Mouse (Mus musculus) G1E (cell line): ENCODE data around the gene Col27a1. TPM values are rescaled to one million over a fixed set of nuclear protein-coding genes. Genes with fewer than 3 reads are reported as not detected.

Experiments
- ATAC-seq: 2 replicates; pipeline ENCODE4 v1.8.0; 2016; ENCODE audit warnings: mild to moderate bottlenecking; ENCODE audit not compliant: insufficient number of reproducible peaks, poor library complexity, low FRiP score, severe bottlenecking; ENCODE audit errors: extremely low read depth
- DNase-seq: peaks from one replicate; pipeline ENCODE4 v3.0.0; 2012; ENCODE audit warnings: low spot score
- H3K27me3 ChIP-seq: 2 replicates; pipeline ENCODE4 v1.6.1; 2012; ENCODE audit warnings: mild to moderate bottlenecking, low read length, inconsistent platforms; ENCODE audit not compliant: insufficient read depth
- H3K36me3 ChIP-seq: replicated peaks from 2 replicates; pipeline ENCODE3; 2012; ENCODE audit warnings: mild to moderate bottlenecking, inconsistent platforms
- H3K4me1 ChIP-seq: 2 replicates; pipeline ENCODE4 v1.6.1; 2012; ENCODE audit warnings: low read depth, low read length, inconsistent platforms, mixed read lengths; ENCODE audit not compliant: insufficient read depth
- H3K4me3 ChIP-seq: 2 replicates; pipeline ENCODE4 v1.5.1; 2012; ENCODE audit warnings: low read depth, mild to moderate bottlenecking, inconsistent platforms, low read length, moderate library complexity, mixed read lengths
- H3K9me3 ChIP-seq: replicated peaks from 2 replicates; pipeline ENCODE4 v1.6.1; 2012; ENCODE audit warnings: inconsistent platforms
- CTCF ChIP-seq: IDR thresholded peaks from 2 replicates; pipeline ENCODE4 v1.5.1; 2012; ENCODE audit warnings: low read depth, low read length, inconsistent platforms, mixed read lengths
- GATA1 ChIP-seq: IDR thresholded peaks from 2 replicates; pipeline ENCODE4 v1.6.1; 2012; ENCODE audit warnings: borderline replicate concordance, low read length, inconsistent platforms, mixed read lengths
- GATA2 ChIP-seq: IDR thresholded peaks from 2 replicates; pipeline ENCODE4 v1.6.1; 2012; ENCODE audit warnings: low read depth, low read length, inconsistent platforms, borderline replicate concordance
- POLR2AphosphoS5 ChIP-seq: IDR thresholded peaks from 2 replicates; pipeline ENCODE4 v1.6.1; 2012; ENCODE audit warnings: low read depth, low read length, inconsistent platforms; ENCODE audit not compliant: insufficient replicate concordance
- TAL1 ChIP-seq: conservative IDR thresholded peaks from 2 replicates; pipeline ENCODE4 v1.6.1; 2012; ENCODE audit warnings: low read depth, low read length, inconsistent platforms, mixed read lengths
- polyA plus RNA-seq: library from polyadenylated mRNA; stranded (reverse); fragments of >175 nt; gene quantifications from 2 replicates; pipeline ENCODE4 v1.2.3, GENCODE M21; 2012
- total RNA-seq, 2 experiments: library from RNA; stranded (forward) in 1 of 2; stranded (reverse) in 1 of 2; fragments of 200-1000 nt in 1 of 2; fragments of >200 nt in 1 of 2; fragmentation: Nextera tagmentation in 1 of 2; gene quantifications; 2 replicates each; pipeline ENCODE4 v1.2.3; 2014 to 2017

The Col27a1 gene
- total and polyA plus RNA-seq, 3 experiments = 0.16 TPM; not detected in 2

DNA sequence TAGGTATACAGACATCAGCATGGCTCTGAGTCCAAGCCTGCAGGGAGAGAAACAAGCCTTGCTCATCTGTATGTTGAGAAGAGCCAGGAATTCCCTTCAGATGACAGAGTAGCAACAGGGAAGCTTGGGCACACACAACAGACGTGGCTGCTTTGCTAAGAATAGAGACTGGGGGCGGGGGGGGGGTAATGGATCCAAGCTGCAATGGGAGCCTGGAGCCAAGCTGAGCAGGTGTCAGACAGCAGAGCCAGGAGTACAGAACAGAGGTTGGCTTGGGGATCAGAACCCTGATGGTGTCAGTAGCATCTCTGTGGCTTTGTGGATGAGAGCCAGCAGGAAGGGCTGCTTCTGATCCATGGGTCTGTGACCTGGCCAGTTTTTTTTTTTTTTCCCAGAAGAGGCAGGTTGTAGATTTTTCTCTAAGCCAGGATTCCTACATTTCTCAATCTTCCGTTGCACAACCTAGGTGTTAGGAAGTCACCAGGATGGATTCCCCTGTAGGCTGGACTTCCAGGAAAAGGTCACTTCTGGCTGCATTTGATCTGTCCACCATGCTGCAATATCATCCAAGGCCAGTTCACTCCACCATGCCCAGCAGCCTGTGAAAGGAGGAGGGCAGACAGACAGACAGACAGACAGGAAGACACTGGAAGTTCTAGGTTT lies 124.7 kb downstream of the Col27a1 start:
- DNase-seq (no peak), ATAC-seq (no peak)
- Histone ChIP-seq H3K9me3 (peaks cover 39% of the 10 kb centered on the region), H3K36me3 (no peaks in the 10 kb centered on the region), H3K4me1 (no peaks in the 10 kb centered on the region), H3K4me3 (no peak overlapping the region), H3K27me3 (no peaks in the 10 kb centered on the region)
- TF ChIP-seq CTCF (no peak), POLR2AphosphoS5 (no peak), GATA1 (no peak), GATA2 (no peak), TAL1 (no peak)

DNA sequence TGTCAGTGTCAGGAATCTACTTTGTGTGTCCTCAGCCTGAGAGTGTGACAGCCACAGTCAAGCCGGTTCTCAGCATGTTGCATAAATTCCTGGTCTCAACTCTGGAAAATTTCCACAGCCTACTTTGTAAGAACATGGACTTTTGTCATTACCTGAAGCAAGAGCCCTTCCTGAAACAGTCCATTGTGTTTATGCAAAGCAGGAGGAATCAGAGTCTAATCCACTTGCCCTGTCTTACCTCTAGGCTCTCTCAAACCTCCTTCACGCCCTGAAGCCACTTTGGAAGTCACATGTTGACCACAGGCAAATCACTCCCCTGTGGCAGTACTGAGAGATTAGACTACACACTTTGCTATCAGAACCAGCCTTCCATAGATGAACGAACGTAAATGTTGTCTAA lies 128.7 kb downstream of the Col27a1 start:
- DNase-seq (no peak), ATAC-seq (no peak)
- no peaks in the 10 kb centered on the region for H3K27me3 ChIP-seq
- no peak overlapping the region for H3K4me3 ChIP-seq
- no peaks in the 10 kb centered on the region for H3K36me3 ChIP-seq
- H3K9me3 ChIP-seq = peaks cover 66% of the 10 kb centered on the region
- no peaks in the 10 kb centered on the region for H3K4me1 ChIP-seq
- no peak for TF ChIP-seq CTCF
- TF ChIP-seq POLR2AphosphoS5 = no peak
- no peak for TF ChIP-seq GATA1
- no peak for TF ChIP-seq GATA2
- TF ChIP-seq TAL1 = no peak

DNA sequence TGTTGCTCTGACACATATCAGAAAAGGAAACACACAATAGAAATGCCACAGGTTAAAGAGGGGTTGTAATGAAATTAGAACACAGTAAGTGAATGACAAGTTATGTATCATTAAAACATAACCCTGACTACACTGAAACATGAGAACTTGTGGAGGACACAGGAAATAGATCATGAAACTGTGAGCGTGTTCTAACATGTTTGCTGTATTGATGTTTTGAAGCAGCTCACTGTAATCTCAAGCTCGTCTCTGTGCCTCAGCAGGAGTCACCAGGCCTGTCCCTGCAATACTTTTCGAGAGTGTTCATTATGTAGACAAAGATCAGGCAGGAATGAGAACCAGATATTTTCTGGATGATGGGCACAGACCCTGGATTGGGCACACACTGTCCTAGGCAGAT lies 129.8 kb downstream of the Col27a1 start:
- no peak for ATAC-seq
- H3K9me3 ChIP-seq = peaks cover 65% of the 10 kb centered on the region
- no peak overlapping the region for H3K4me3 ChIP-seq
- H3K36me3 ChIP-seq = no peaks in the 10 kb centered on the region
- DNase-seq = no peak
- TF ChIP-seq TAL1 = no peak
- TF ChIP-seq POLR2AphosphoS5 = no peak
- no peak for TF ChIP-seq CTCF
- TF ChIP-seq GATA2 = no peak
- TF ChIP-seq GATA1 = no peak
- no peaks in the 10 kb centered on the region for H3K4me1 ChIP-seq
- no peaks in the 10 kb centered on the region for H3K27me3 ChIP-seq

DNA sequence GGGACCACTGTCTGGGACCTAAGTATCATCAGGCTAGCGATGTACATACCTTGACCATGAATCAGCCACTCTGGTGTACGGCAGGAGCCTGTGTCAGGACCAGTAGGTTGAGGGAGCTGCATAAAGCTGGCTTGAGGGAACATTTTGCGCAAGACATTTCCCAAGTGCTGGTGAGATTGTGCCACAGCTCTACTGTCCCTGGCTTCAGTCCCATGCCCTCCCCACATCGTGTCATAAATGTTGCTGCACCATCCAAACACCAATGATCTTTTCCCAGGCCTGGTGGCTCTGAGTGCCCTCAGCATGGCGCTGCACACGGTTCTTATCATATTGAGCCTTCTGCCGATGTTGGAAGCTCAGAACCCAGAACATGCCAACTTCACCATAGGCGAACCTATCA lies 130.5 kb downstream of the Col27a1 start, which contains the start of gene Orm1:
Orm1 (plus strand) TSS at position 266 of the 400 bp plus-strand sequence.
- ATAC-seq (no peak), DNase-seq (no peak)
- Histone ChIP-seq H3K4me1 (no peaks in the 10 kb centered on the region), H3K27me3 (no peaks in the 10 kb centered on the region), H3K9me3 (peaks cover 65% of the 10 kb centered on the region), H3K4me3 (no peak within 1 kb of the TSS), H3K36me3 (no peaks in the 10 kb centered on the region)
- no peak for TF ChIP-seq POLR2AphosphoS5
- no peak for TF ChIP-seq GATA1
- TF ChIP-seq CTCF = no peak
- no peak for TF ChIP-seq GATA2
- TF ChIP-seq TAL1 = no peak

DNA sequence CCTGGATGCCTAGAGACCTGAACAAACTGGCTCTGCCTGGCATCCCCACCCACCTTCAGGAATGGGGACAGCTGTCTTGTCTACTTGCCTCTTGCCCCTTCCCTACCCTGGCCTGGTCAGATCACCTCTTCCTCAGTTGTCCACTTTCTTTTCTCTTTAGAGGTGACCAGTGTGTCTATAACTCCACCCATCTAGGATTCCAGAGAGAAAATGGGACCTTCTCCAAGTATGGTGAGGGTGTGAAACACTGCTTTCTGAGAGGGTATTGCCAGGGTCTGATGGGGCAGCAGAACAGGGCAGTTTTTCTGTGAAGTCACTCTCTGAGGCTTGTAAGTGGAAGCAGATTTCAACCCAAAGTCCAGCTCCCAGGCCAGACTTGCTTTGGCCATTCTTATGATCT lies 131.5 kb downstream of the Col27a1 start:
- no peaks in the 10 kb centered on the region for H3K27me3 ChIP-seq
- H3K4me1 ChIP-seq = no peaks in the 10 kb centered on the region
- no peak overlapping the region for H3K4me3 ChIP-seq
- TF ChIP-seq POLR2AphosphoS5 = no peak
- TF ChIP-seq GATA1 = no peak
- TF ChIP-seq GATA2 = no peak
- TF ChIP-seq CTCF = no peak
- no peak for TF ChIP-seq TAL1
- peaks cover 70% of the 10 kb centered on the region for H3K9me3 ChIP-seq
- ATAC-seq (no peak), DNase-seq (no peak)
- H3K36me3 ChIP-seq = no peaks in the 10 kb centered on the region

DNA sequence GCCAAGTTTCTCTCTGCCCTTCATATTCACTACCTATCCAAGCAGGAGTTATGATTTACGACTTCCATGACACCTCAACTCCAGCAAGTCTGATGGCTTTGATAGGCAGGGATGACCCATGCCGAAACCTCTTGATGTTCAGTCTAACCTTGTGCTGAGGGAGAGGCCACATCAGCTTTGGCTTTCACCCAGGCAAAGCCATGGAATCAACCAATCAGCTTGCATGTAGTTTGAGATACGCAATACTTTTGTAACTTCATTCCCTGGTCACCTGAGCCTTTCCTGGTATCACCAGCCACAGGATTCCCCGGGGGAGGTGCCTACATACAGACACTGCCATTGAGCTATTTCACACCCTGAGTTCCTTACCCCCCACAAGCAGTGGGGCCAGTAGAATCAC lies 132.9 kb downstream of the Col27a1 start:
- DNase-seq (no peak), ATAC-seq (no peak)
- H3K9me3 ChIP-seq = peaks cover 71% of the 10 kb centered on the region
- H3K4me3 ChIP-seq = no peak overlapping the region
- TF ChIP-seq GATA1 (no peak), GATA2 (no peak), CTCF (no peak), POLR2AphosphoS5 (no peak), TAL1 (no peak)
- H3K4me1 ChIP-seq = no peaks in the 10 kb centered on the region
- no peaks in the 10 kb centered on the region for H3K27me3 ChIP-seq
- H3K36me3 ChIP-seq = no peaks in the 10 kb centered on the region

DNA sequence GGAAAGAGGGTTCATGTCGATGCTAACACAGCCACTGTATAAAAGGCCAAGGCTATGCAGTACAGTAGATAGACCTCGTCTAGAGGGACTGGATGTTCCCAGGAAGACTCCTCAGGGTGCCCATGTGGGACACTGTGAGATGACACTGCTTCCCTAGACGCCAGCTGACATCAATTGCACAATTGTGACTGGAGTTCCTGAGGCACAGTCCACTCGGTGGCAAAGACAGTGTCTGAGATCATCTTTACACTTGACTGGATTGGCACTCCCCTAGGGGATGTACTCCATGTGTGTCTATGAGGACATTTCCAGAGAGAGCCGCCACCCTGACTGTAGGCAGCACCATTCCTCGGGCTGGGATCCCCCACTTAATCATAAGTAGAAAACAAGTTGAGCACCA lies 134.7 kb downstream of the Col27a1 start:
- Histone ChIP-seq H3K9me3 (peaks cover 81% of the 10 kb centered on the region), H3K4me1 (no peaks in the 10 kb centered on the region), H3K4me3 (no peak overlapping the region), H3K36me3 (no peaks in the 10 kb centered on the region), H3K27me3 (no peaks in the 10 kb centered on the region)
- ATAC-seq = no peak
- no peak for DNase-seq
- TF ChIP-seq TAL1 (no peak), POLR2AphosphoS5 (no peak), CTCF (no peak), GATA1 (no peak), GATA2 (no peak)
